Mouse (Mus musculus): ENCODE results near the gene Usp3. TPM values are rescaled to one million over a fixed set of nuclear protein-coding genes. Genes with fewer than 3 reads are reported as not detected.

The Usp3 gene
- polyA plus RNA-seq, 1 experiment from 2014 or later = 45.0 TPM

- Histone ChIP-seq H3K4me3 (ENCODE audit: low read depth, low read length) (no peak overlapping the region), H3K9ac (ENCODE audit: low read depth, low read length) (no peak overlapping the region), H3K4me1 (ENCODE audit: control insufficient read depth, insufficient read depth, low read length) (peaks cover 22% of the 10 kb centered on the region), H3K4me2 (no peak overlapping the region), H3K27me3 (ENCODE audit: control insufficient read depth, insufficient read depth, low read length) (no peaks in the 10 kb centered on the region), H3K9me3 (replicated peaks; ENCODE audit: control insufficient read depth, low read length) (no peaks in the 10 kb centered on the region), H3K27ac (ENCODE audit: low read depth, low read length) (no peak overlapping the region), H3K36me3 (ENCODE audit: control insufficient read depth, insufficient read depth, low read length) (no peaks in the 10 kb centered on the region)
- WGBS (ENCODE audit: insufficient replicate concordance) = 73% methylated on average over 4 of the region's 4 CpGs
- no peak for ATAC-seq (replicated peaks; ENCODE audit: insufficient number of reproducible peaks, low FRiP score, low TSS enrichment)
Measured at GRCm38 (mm10) chr9:66571986-66572700, 20.8 kb downstream of the Usp3 start.

GRCm38 (mm10) chr9:66562215-66562614 is 30.7 kb downstream of the Usp3 start:
- H3K27me3 ChIP-seq (ENCODE audit: control insufficient read depth, insufficient read depth, low read length) = no peaks in the 10 kb centered on the region

GRCm38 (mm10) chr9:66561496-66561895 is 31.4 kb downstream of the Usp3 start:
- peaks cover 9% of the 10 kb centered on the region for H3K4me1 ChIP-seq (ENCODE audit: control insufficient read depth, insufficient read depth, low read length)
- no peak for ATAC-seq (replicated peaks; ENCODE audit: insufficient number of reproducible peaks, low FRiP score, low TSS enrichment)
- WGBS (ENCODE audit: insufficient replicate concordance) = 80% methylated on average over 2 of the region's 2 CpGs
- no peak overlapping the region for H3K27ac ChIP-seq (ENCODE audit: low read depth, low read length)
- H3K4me2 ChIP-seq = no peak overlapping the region
- no peaks in the 10 kb centered on the region for H3K9me3 ChIP-seq (replicated peaks; ENCODE audit: control insufficient read depth, low read length)
- H3K27me3 ChIP-seq (ENCODE audit: control insufficient read depth, insufficient read depth, low read length) = no peaks in the 10 kb centered on the region
- H3K4me3 ChIP-seq (ENCODE audit: low read depth, low read length) = no peak overlapping the region
- H3K9ac ChIP-seq (ENCODE audit: low read depth, low read length) = no peak overlapping the region
- H3K36me3 ChIP-seq (ENCODE audit: control insufficient read depth, insufficient read depth, low read length) = no peaks in the 10 kb centered on the region

More at GRCm38 (mm10) chr9:66562215-66562614, 30.7 kb downstream of the Usp3 start:
- Histone ChIP-seq H3K9ac (ENCODE audit: low read depth, low read length) (no peak overlapping the region), H3K4me2 (no peak overlapping the region), H3K27ac (ENCODE audit: low read depth, low read length) (no peak overlapping the region), H3K9me3 (replicated peaks; ENCODE audit: control insufficient read depth, low read length) (no peaks in the 10 kb centered on the region), H3K4me1 (ENCODE audit: control insufficient read depth, insufficient read depth, low read length) (peaks cover 9% of the 10 kb centered on the region), H3K36me3 (ENCODE audit: control insufficient read depth, insufficient read depth, low read length) (no peaks in the 10 kb centered on the region), H3K4me3 (ENCODE audit: low read depth, low read length) (no peak overlapping the region)
- ATAC-seq (replicated peaks; ENCODE audit: insufficient number of reproducible peaks, low FRiP score, low TSS enrichment) = no peak
- WGBS (ENCODE audit: insufficient replicate concordance) = 73% methylated on average over 1 of the region's 1 CpGs

- Histone ChIP-seq H3K27ac (ENCODE audit: low read depth, low read length) (0 out of 2 replicates have a peak overlapping the region, but pooled peaks have one; percentile 22), H3K4me1 (ENCODE audit: control insufficient read depth, insufficient read depth, low read length) (peaks cover 9% of the 10 kb centered on the region), H3K4me3 (ENCODE audit: low read depth, low read length) (no peak overlapping the region), H3K27me3 (ENCODE audit: control insufficient read depth, insufficient read depth, low read length) (no peaks in the 10 kb centered on the region), H3K9me3 (replicated peaks; ENCODE audit: control insufficient read depth, low read length) (no peaks in the 10 kb centered on the region), H3K36me3 (ENCODE audit: control insufficient read depth, insufficient read depth, low read length) (no peaks in the 10 kb centered on the region), H3K4me2 (no peak overlapping the region), H3K9ac (ENCODE audit: low read depth, low read length) (no peak overlapping the region)
- 84% methylated on average over 1 of the region's 1 CpGs for WGBS (ENCODE audit: insufficient replicate concordance)
- ATAC-seq (replicated peaks; ENCODE audit: insufficient number of reproducible peaks, low FRiP score, low TSS enrichment) = no peak
Measured at GRCm38 (mm10) chr9:66560728-66561127, 32.2 kb downstream of the Usp3 start.

GRCm38 (mm10) chr9:66560295-66560694 is 32.6 kb downstream of the Usp3 start:
- WGBS (ENCODE audit: insufficient replicate concordance) = 33% methylated on average over 2 of the region's 2 CpGs
- H3K27ac ChIP-seq (ENCODE audit: low read depth, low read length) = peak overlapping the region; percentile 29; the same call in 1 of the 2 replicates

GRCm38 (mm10) chr9:66558971-66559370 is 34.0 kb downstream of the Usp3 start:
- Histone ChIP-seq H3K9me3 (replicated peaks; ENCODE audit: control insufficient read depth, low read length) (no peaks in the 10 kb centered on the region), H3K4me1 (ENCODE audit: control insufficient read depth, insufficient read depth, low read length) (peaks cover 9% of the 10 kb centered on the region), H3K4me2 (no peak overlapping the region; the same call in 1 of the 2 replicates), H3K27ac (ENCODE audit: low read depth, low read length) (0 out of 2 replicates have a peak overlapping the region, but pooled peaks have one; percentile 7), H3K4me3 (ENCODE audit: low read depth, low read length) (no peak overlapping the region), H3K9ac (ENCODE audit: low read depth, low read length) (no peak overlapping the region), H3K27me3 (ENCODE audit: control insufficient read depth, insufficient read depth, low read length) (no peaks in the 10 kb centered on the region), H3K36me3 (ENCODE audit: control insufficient read depth, insufficient read depth, low read length) (no peaks in the 10 kb centered on the region)
- 88% methylated on average over 4 of the region's 4 CpGs for WGBS (ENCODE audit: insufficient replicate concordance)
- no peak for ATAC-seq (replicated peaks; ENCODE audit: insufficient number of reproducible peaks, low FRiP score, low TSS enrichment)

More at GRCm38 (mm10) chr9:66560295-66560694, 32.6 kb downstream of the Usp3 start:
- H3K27me3 ChIP-seq (ENCODE audit: control insufficient read depth, insufficient read depth, low read length) = no peaks in the 10 kb centered on the region
- no peak for ATAC-seq (replicated peaks; ENCODE audit: insufficient number of reproducible peaks, low FRiP score, low TSS enrichment)
- H3K36me3 ChIP-seq (ENCODE audit: control insufficient read depth, insufficient read depth, low read length) = no peaks in the 10 kb centered on the region
- no peaks in the 10 kb centered on the region for H3K9me3 ChIP-seq (replicated peaks; ENCODE audit: control insufficient read depth, low read length)
- H3K4me2 ChIP-seq = no peak overlapping the region
- no peak overlapping the region for H3K9ac ChIP-seq (ENCODE audit: low read depth, low read length)
- peaks cover 9% of the 10 kb centered on the region for H3K4me1 ChIP-seq (ENCODE audit: control insufficient read depth, insufficient read depth, low read length)
- no peak overlapping the region for H3K4me3 ChIP-seq (ENCODE audit: low read depth, low read length)

- Histone ChIP-seq H3K27me3 (ENCODE audit: control insufficient read depth, insufficient read depth, low read length) (no peaks in the 10 kb centered on the region), H3K4me1 (ENCODE audit: control insufficient read depth, insufficient read depth, low read length) (no peaks in the 10 kb centered on the region), H3K36me3 (ENCODE audit: control insufficient read depth, insufficient read depth, low read length) (peaks cover 3% of the 10 kb centered on the region), H3K9ac (ENCODE audit: low read depth, low read length) (no peak overlapping the region), H3K4me2 (no peak overlapping the region), H3K4me3 (ENCODE audit: low read depth, low read length) (no peak overlapping the region), H3K27ac (ENCODE audit: low read depth, low read length) (no peak overlapping the region), H3K9me3 (replicated peaks; ENCODE audit: control insufficient read depth, low read length) (no peaks in the 10 kb centered on the region)
- WGBS (ENCODE audit: insufficient replicate concordance) = 86% methylated on average over 4 of the region's 4 CpGs
- no peak for ATAC-seq (replicated peaks; ENCODE audit: insufficient number of reproducible peaks, low FRiP score, low TSS enrichment)
Measured at GRCm38 (mm10) chr9:66542785-66543184, 50.2 kb downstream of the Usp3 start.

GRCm38 (mm10) chr9:66521595-66521994 is 71.3 kb downstream of the Usp3 start:
- Histone ChIP-seq H3K4me2 (no peak overlapping the region), H3K27ac (ENCODE audit: low read depth, low read length) (no peak overlapping the region), H3K4me3 (ENCODE audit: low read depth, low read length) (no peak overlapping the region), H3K36me3 (ENCODE audit: control insufficient read depth, insufficient read depth, low read length) (peaks cover 34% of the 10 kb centered on the region), H3K9ac (ENCODE audit: low read depth, low read length) (no peak overlapping the region), H3K4me1 (ENCODE audit: control insufficient read depth, insufficient read depth, low read length) (no peaks in the 10 kb centered on the region), H3K27me3 (ENCODE audit: control insufficient read depth, insufficient read depth, low read length) (no peaks in the 10 kb centered on the region), H3K9me3 (replicated peaks; ENCODE audit: control insufficient read depth, low read length) (no peaks in the 10 kb centered on the region)
- 93% methylated on average over 3 of the region's 3 CpGs for WGBS (ENCODE audit: insufficient replicate concordance)
- no peak for ATAC-seq (replicated peaks; ENCODE audit: insufficient number of reproducible peaks, low FRiP score, low TSS enrichment)

- 94% methylated on average over 4 of the region's 4 CpGs for WGBS (ENCODE audit: insufficient replicate concordance)
- H3K4me1 ChIP-seq (ENCODE audit: control insufficient read depth, insufficient read depth, low read length) = no peaks in the 10 kb centered on the region
Measured at GRCm38 (mm10) chr9:66520299-66520698, 72.6 kb downstream of the Usp3 start.

More at GRCm38 (mm10) chr9:66520299-66520698, 72.6 kb downstream of the Usp3 start:
- H3K9ac ChIP-seq (ENCODE audit: low read depth, low read length) = no peak overlapping the region
- ATAC-seq (replicated peaks; ENCODE audit: insufficient number of reproducible peaks, low FRiP score, low TSS enrichment) = no peak
- H3K27ac ChIP-seq (ENCODE audit: low read depth, low read length) = no peak overlapping the region
- H3K4me2 ChIP-seq = no peak overlapping the region
- no peaks in the 10 kb centered on the region for H3K9me3 ChIP-seq (replicated peaks; ENCODE audit: control insufficient read depth, low read length)
- no peak overlapping the region for H3K4me3 ChIP-seq (ENCODE audit: low read depth, low read length)
- peaks cover 38% of the 10 kb centered on the region for H3K36me3 ChIP-seq (ENCODE audit: control insufficient read depth, insufficient read depth, low read length)
- H3K27me3 ChIP-seq (ENCODE audit: control insufficient read depth, insufficient read depth, low read length) = no peaks in the 10 kb centered on the region
